Mouse (Mus musculus): ENCODE results near the gene Sgpp1. TPM values are rescaled to one million over a fixed set of nuclear protein-coding genes. Genes with fewer than 3 reads are reported as not detected.
"Not testable (repeated sequence)": the region's sequence is repeated elsewhere in the genome, so short reads cannot be mapped to it uniquely, and the experiment has no call there.

The Sgpp1 gene
- polyA plus RNA-seq, 1 experiment from 2014 or later: 11.1 TPM

DNA sequence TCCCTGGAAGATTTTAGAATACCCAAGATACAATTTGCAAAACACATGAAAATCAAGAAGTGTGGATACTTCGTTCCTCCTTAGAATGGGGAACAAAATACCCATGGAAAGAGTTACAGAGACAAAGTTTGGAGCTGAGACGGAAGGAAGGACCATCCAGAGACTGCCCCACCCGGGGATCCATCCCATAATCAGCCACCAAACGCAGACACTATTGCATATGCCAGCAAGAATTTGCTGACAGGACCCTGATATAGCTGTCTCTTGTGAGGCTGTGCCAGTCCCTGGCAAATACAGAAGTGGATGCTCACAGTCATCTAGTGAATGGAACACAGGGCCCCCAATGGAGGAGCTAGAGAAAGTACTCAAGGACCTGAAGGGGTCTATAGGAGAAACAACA, 51.5 kb downstream of the Sgpp1 start:
- DNase-seq; ATAC-seq (ENCODE audit: low read depth): not testable (repeated sequence)
- 69% methylated on average over 4 of the region's 4 CpGs for WGBS (ENCODE audit: insufficient replicate concordance)

GRCm38 (mm10) chr12:75683598-75683997, 51.9 kb downstream of the Sgpp1 start:
- no peaks in the 10 kb centered on the region for H3K27me3 ChIP-seq
- H3K27ac ChIP-seq: no peak overlapping the region
- H3K36me3 ChIP-seq: no peaks in the 10 kb centered on the region
- WGBS (ENCODE audit: insufficient replicate concordance): 73% methylated on average over 4 of the region's 4 CpGs
- no peaks in the 10 kb centered on the region for H3K9me3 ChIP-seq (replicated peaks)
- H3K9ac ChIP-seq: no peak overlapping the region
- no peak for DNase-seq
- no peak overlapping the region for H3K4me2 ChIP-seq
- no peaks in the 10 kb centered on the region for H3K4me1 ChIP-seq (replicated peaks)
- H3K4me3 ChIP-seq (replicated peaks): no peak overlapping the region
- ATAC-seq (ENCODE audit: low read depth): no peak

More for the DNA sequence above, 51.5 kb downstream of the Sgpp1 start:
- H3K4me2 ChIP-seq; H3K9me3 ChIP-seq (replicated peaks); H3K9ac ChIP-seq; H3K27ac ChIP-seq; H3K27me3 ChIP-seq; H3K36me3 ChIP-seq; H3K4me1 ChIP-seq (replicated peaks); H3K4me3 ChIP-seq (replicated peaks): not testable (repeated sequence)

DNA sequence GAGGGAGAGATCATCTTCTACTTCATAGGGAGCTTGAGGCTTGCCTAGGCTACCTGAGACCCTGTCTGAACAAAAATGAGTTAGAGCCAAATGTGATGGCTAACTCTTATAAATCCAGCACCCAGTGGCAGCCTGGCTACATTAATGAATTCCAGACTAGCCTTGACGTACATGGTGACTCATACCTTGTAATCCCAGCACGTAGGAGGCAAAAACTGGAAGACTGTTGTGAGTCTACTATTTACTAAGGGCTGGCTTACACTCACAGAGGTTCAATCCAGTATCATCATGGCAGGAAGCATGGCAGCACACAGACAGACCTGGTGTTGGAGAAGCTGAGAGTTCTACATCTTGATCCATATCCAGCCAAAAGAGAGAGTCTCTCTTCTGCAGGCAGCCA, 52.7 kb downstream of the Sgpp1 start:
- ATAC-seq (ENCODE audit: low read depth) (no peak), DNase-seq (no peak)
- H3K4me2 ChIP-seq: no peak overlapping the region
- H3K4me3 ChIP-seq (replicated peaks): no peak overlapping the region
- no peak overlapping the region for H3K27ac ChIP-seq
- 64% methylated on average over 2 of the region's 2 CpGs for WGBS (ENCODE audit: insufficient replicate concordance)
- no peaks in the 10 kb centered on the region for H3K36me3 ChIP-seq
- no peaks in the 10 kb centered on the region for H3K27me3 ChIP-seq
- no peak overlapping the region for H3K9ac ChIP-seq
- H3K9me3 ChIP-seq (replicated peaks): no peaks in the 10 kb centered on the region
- no peaks in the 10 kb centered on the region for H3K4me1 ChIP-seq (replicated peaks)

GRCm38 (mm10) chr12:75681101-75681500, 54.4 kb downstream of the Sgpp1 start:
- WGBS (ENCODE audit: insufficient replicate concordance): 71% methylated on average over 4 of the region's 4 CpGs
- Histone ChIP-seq H3K27ac (no peak overlapping the region), H3K4me1 (replicated peaks) (no peaks in the 10 kb centered on the region), H3K4me2 (no peak overlapping the region), H3K9me3 (replicated peaks) (no peaks in the 10 kb centered on the region), H3K9ac (no peak overlapping the region), H3K36me3 (no peaks in the 10 kb centered on the region), H3K27me3 (no peaks in the 10 kb centered on the region), H3K4me3 (replicated peaks) (no peak overlapping the region)
- ATAC-seq (ENCODE audit: low read depth) (no peak), DNase-seq (no peak)

DNA sequence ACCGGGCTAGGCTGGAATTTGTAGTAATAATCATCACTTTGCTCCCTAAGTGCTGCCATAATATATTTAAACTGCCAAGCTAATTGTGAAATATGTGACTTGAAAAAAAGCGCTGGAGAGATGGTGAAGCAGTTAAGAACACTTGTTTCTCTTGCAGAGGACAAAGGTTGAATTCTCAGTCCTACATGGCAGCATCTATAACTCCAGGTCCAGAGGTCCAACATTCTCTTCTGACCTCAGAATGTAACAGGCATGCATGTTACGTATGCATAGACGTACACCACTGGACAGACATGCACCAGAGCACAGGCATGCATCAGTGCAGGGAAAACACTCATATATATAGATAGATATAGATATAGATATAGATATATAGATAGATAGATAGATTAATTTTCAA, 57.1 kb downstream of the Sgpp1 start:
- peaks cover 6% of the 10 kb centered on the region; the same call in 1 of the 2 replicates for H3K36me3 ChIP-seq
- H3K4me2 ChIP-seq: no peak overlapping the region
- 84% methylated on average over 4 of the region's 4 CpGs for WGBS (ENCODE audit: insufficient replicate concordance)
- no peak overlapping the region for H3K9ac ChIP-seq
- ATAC-seq (ENCODE audit: low read depth): no peak
- DNase-seq: no peak
- H3K27me3 ChIP-seq: no peaks in the 10 kb centered on the region
- H3K27ac ChIP-seq: no peak overlapping the region
- no peak overlapping the region for H3K4me3 ChIP-seq (replicated peaks)
- H3K9me3 ChIP-seq (replicated peaks): no peaks in the 10 kb centered on the region
- H3K4me1 ChIP-seq (replicated peaks): no peaks in the 10 kb centered on the region

- Histone ChIP-seq H3K27ac (no peak overlapping the region), H3K9ac (no peak overlapping the region), H3K36me3 (peaks cover 6% of the 10 kb centered on the region; the same call in 1 of the 2 replicates), H3K4me2 (no peak overlapping the region), H3K27me3 (no peaks in the 10 kb centered on the region), H3K4me1 (replicated peaks) (peaks cover 31% of the 10 kb centered on the region), H3K4me3 (replicated peaks) (no peak overlapping the region), H3K9me3 (replicated peaks) (no peaks in the 10 kb centered on the region)
- DNase-seq (no peak), ATAC-seq (ENCODE audit: low read depth) (no peak)
- 81% methylated on average over 4 of the region's 4 CpGs for WGBS (ENCODE audit: insufficient replicate concordance)
Observed at GRCm38 (mm10) chr12:75672630-75673029, 62.9 kb downstream of the Sgpp1 start.

GRCm38 (mm10) chr12:75671759-75672315, 63.7 kb downstream of the Sgpp1 start:
- Histone ChIP-seq H3K4me2 (0 out of 2 replicates have a peak overlapping the region, but pooled peaks have one; percentile 75), H3K27ac (no peak overlapping the region), H3K9ac (0 out of 2 replicates have a peak overlapping the region, but pooled peaks have one; percentile 10), H3K9me3 (replicated peaks) (no peaks in the 10 kb centered on the region), H3K4me3 (replicated peaks) (no peak overlapping the region), H3K36me3 (peaks cover 6% of the 10 kb centered on the region; the same call in 1 of the 2 replicates), H3K4me1 (replicated peaks) (peaks cover 35% of the 10 kb centered on the region), H3K27me3 (no peaks in the 10 kb centered on the region)
- DNase-seq (no peak), ATAC-seq (ENCODE audit: low read depth) (no peak)
- WGBS (ENCODE audit: insufficient replicate concordance): 70% methylated on average over 3 of the region's 3 CpGs

GRCm38 (mm10) chr12:75670611-75671010, 64.9 kb downstream of the Sgpp1 start:
- 76% methylated on average over 6 of the region's 6 CpGs for WGBS (ENCODE audit: insufficient replicate concordance)
- ATAC-seq (ENCODE audit: low read depth) (no peak), DNase-seq (no peak)
- peak overlapping the region; percentile 75 for H3K4me2 ChIP-seq
- peaks cover 43% of the 10 kb centered on the region for H3K4me1 ChIP-seq (replicated peaks)
- no peaks in the 10 kb centered on the region for H3K9me3 ChIP-seq (replicated peaks)
- H3K36me3 ChIP-seq: peaks cover 2% of the 10 kb centered on the region; the same call in 1 of the 2 replicates
- H3K4me3 ChIP-seq (replicated peaks): peak overlapping the region; percentile 76
- H3K27ac ChIP-seq: peak overlapping the region; percentile 88; the same call in 1 of the 2 replicates
- no peaks in the 10 kb centered on the region for H3K27me3 ChIP-seq
- H3K9ac ChIP-seq: peak overlapping the region; percentile 74

DNA sequence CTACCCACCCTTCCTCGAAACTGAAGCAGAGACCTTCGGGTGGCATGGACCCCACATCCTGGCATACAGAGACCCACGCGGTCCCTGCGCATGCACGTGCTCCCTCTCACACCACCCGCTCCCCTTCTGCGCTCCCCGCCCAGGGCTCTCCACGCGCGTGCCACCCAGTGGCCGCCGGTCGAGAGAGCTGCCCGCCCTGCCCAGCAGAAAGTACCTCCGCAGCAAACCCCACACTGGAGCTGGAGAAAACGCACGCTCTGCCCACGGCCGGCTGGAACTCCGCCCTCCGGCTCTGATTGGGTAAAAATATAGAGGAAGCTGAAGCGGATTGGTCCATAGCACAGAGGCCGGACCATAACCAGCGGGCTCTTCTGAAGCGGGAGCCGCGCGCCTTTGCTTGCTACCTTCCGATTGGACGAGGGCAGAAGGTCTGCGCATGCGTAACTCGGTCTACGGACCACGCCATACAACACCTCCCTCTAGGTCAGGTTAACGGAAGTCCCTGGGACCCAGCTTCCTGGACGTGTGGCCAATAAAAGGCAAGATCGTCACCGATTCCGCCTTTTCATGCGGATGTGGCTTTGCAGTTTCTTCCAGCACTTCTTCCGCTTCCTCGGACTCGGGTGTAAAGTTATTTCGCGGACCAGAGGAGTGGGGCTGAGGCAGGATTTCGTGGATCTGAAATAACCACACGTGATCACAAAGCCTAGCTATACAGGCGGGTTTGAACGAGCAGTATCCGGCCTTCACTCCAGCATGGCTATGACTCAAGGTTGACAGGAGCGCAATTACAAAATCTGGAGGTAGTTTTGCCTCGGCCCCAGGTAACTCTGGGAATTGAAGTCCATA, 66.0 kb downstream of the Sgpp1 start, which contains the start of gene Wdr89:
Gene Wdr89 (minus strand): TSS at position 280 of the 849 bp plus-strand sequence.
- Histone ChIP-seq H3K4me2 (peak within 1 kb of the TSS; percentile 94), H3K4me3 (replicated peaks) (peak within 1 kb of the TSS; percentile 76), H3K27ac (peak within 1 kb of the TSS; percentile 88), H3K4me1 (replicated peaks) (peaks cover 43% of the 10 kb centered on the region), H3K27me3 (no peaks in the 10 kb centered on the region), H3K9ac (peak within 1 kb of the TSS; percentile 85), H3K9me3 (replicated peaks) (no peaks in the 10 kb centered on the region), H3K36me3 (no peaks in the 10 kb centered on the region)
- peak; percentile 98 for ATAC-seq (ENCODE audit: low read depth)
- peak; percentile 99 for DNase-seq
- under 1% methylated on average over 55 of the region's 55 CpGs for WGBS (ENCODE audit: insufficient replicate concordance)

GRCm38 (mm10) chr12:75668916-75669257, 66.6 kb downstream of the Sgpp1 start:
- H3K4me1 ChIP-seq (replicated peaks): peaks cover 44% of the 10 kb centered on the region
- peak overlapping the region; percentile 75 for H3K4me3 ChIP-seq (replicated peaks)
- WGBS (ENCODE audit: insufficient replicate concordance): under 1% methylated on average over 9 of the region's 9 CpGs
- no peaks in the 10 kb centered on the region for H3K27me3 ChIP-seq
- peak overlapping the region; percentile 81 for H3K27ac ChIP-seq
- ATAC-seq (ENCODE audit: low read depth) (peak; percentile 36), DNase-seq (peak; percentile 47)
- H3K4me2 ChIP-seq: peak overlapping the region; percentile 94
- H3K9ac ChIP-seq: peak overlapping the region; percentile 85
- H3K9me3 ChIP-seq (replicated peaks): no peaks in the 10 kb centered on the region
- H3K36me3 ChIP-seq: no peaks in the 10 kb centered on the region

DNA sequence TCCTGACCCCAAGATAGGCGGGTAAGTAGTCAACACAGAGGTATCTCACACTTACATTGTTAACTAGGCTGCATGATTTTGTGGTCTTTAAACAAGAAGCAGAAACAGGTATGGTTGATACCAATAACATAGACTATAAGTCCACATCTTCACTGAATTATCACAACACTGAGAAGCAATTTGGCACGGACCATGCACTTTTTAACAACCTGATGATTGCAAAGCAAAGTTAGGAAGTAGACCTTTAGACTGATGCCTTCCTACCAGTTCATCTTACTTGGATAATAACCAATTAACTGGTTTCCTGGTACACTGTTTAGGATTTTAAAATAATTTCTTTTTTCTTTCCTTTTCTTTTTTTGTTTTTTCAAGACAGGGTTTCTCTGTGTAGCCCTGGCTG, 67.3 kb downstream of the Sgpp1 start:
- Histone ChIP-seq H3K36me3 (no peaks in the 10 kb centered on the region), H3K9ac (peak overlapping the region; percentile 85; the same call in 1 of the 2 replicates), H3K4me2 (peak overlapping the region; percentile 94), H3K9me3 (replicated peaks) (no peaks in the 10 kb centered on the region), H3K27me3 (no peaks in the 10 kb centered on the region), H3K4me3 (replicated peaks) (peak overlapping the region; percentile 75), H3K27ac (peak overlapping the region; percentile 35; the same call in 1 of the 2 replicates), H3K4me1 (replicated peaks) (peaks cover 48% of the 10 kb centered on the region)
- 57% methylated on average over 2 of the region's 2 CpGs for whole genome bisulfite sequencing (ENCODE audit: insufficient replicate concordance)
- DNase-seq (no peak), ATAC-seq (ENCODE audit: low read depth) (no peak)

Data from liver, embryonic 13.5 days (tissue).